Mouse (Mus musculus) thymus, adult 18-20 months (tissue): ENCODE results near the gene Tor2a.
A peak's percentile ranks its signal among the peaks of the same experiment; 100 is the strongest.

Source experiments
- DNase-seq, 2 experiments: peaks; one replicate each; pipeline ENCODE4 v3.0.0; 2022; ENCODE audit warnings: mixed read lengths in 2 of 2

Tor2a gene

GRCm38 (mm10) chr2:32768661-32769285 lies 11.7 kb downstream of the Tor2a start:
- no peak for DNase-seq

GRCm38 (mm10) chr2:32769327-32770085 lies 12.5 kb downstream of the Tor2a start:
- no peak for DNase-seq

- DNase-seq, result no peak
Measured at GRCm38 (mm10) chr2:32771886-32772285, 14.9 kb downstream of the Tor2a start.

- no peak for DNase-seq
Measured at GRCm38 (mm10) chr2:32772626-32773279, 15.7 kb downstream of the Tor2a start.

- DNase-seq, result peak; percentile 93 to 96
Measured at GRCm38 (mm10) chr2:32775359-32776074, 18.5 kb downstream of the Tor2a start, which contains the start of the genes Ttc16 and Ptrh1. Gene Ttc16, minus strand, starts transcription at chr2:32775633. Gene Ptrh1, plus strand, starts transcription at chr2:32775786.

- DNase-seq, result no peak
Measured at GRCm38 (mm10) chr2:32776192-32776591, 19.2 kb downstream of the Tor2a start.

GRCm38 (mm10) chr2:32778081-32778480 lies 21.0 kb downstream of the Tor2a start:
- peak; percentile 86 to 92 for DNase-seq

GRCm38 (mm10) chr2:32779131-32779530 lies 22.1 kb downstream of the Tor2a start:
- peak; percentile 45 to 64 for DNase-seq

- DNase-seq, result no peak
Measured at GRCm38 (mm10) chr2:32779714-32780113, 22.7 kb downstream of the Tor2a start.

GRCm38 (mm10) chr2:32781710-32782109 lies 24.7 kb downstream of the Tor2a start:
- DNase-seq, result no peak

- no peak for DNase-seq
Measured at GRCm38 (mm10) chr2:32784048-32784681, 27.1 kb downstream of the Tor2a start, which contains the start of gene Cfap157. Gene Cfap157, minus strand, starts transcription at chr2:32784428.

GRCm38 (mm10) chr2:32787176-32787575 lies 30.1 kb downstream of the Tor2a start:
- no peak for DNase-seq

- no peak for DNase-seq
Measured at GRCm38 (mm10) chr2:32788581-32788980, 31.5 kb downstream of the Tor2a start.

- no peak for DNase-seq
Measured at GRCm38 (mm10) chr2:32791297-32791696, 34.3 kb downstream of the Tor2a start.

- no peak for DNase-seq
Measured at GRCm38 (mm10) chr2:32795748-32796418, 38.8 kb downstream of the Tor2a start.

GRCm38 (mm10) chr2:32798251-32798962 lies 41.4 kb downstream of the Tor2a start:
- no peak for DNase-seq

- DNase-seq, result no peak
Measured at GRCm38 (mm10) chr2:32808816-32809566, 52.0 kb downstream of the Tor2a start.
